Mouse (Mus musculus) adrenal gland, postnatal 14 days (tissue): Measurements from ENCODE around the gene Ttc9b. TPM values are rescaled to one million over a fixed set of nuclear protein-coding genes. Genes with fewer than 3 reads are reported as not detected.

Experiments used
- DNase-seq: peaks from one replicate; pipeline ENCODE4 v3.0.0; 2021; ENCODE audit warnings: mixed read lengths
- total RNA-seq: library from RNA; stranded (reverse); gene quantifications from 2 replicates; pipeline ENCODE4 v1.2.3, GENCODE M21; 2021

Gene Ttc9b
- total RNA-seq, 1 experiment from 2014 or later, result 0.26 TPM

- no peak for DNase-seq
These were observed 34.6 kb downstream of the Ttc9b start for GRCm38 (mm10) chr7:27688246-27688788.

- peak; percentile 93 for DNase-seq
These were observed 35.3 kb downstream of the Ttc9b start, which contains the start of gene Zfp607b for GRCm38 (mm10) chr7:27688815-27689612. Zfp607b (plus strand) TSS chr7:27689340.

- DNase-seq, result peak; percentile 56
These were observed 37.4 kb downstream of the Ttc9b start for GRCm38 (mm10) chr7:27691076-27691475.

DNA sequence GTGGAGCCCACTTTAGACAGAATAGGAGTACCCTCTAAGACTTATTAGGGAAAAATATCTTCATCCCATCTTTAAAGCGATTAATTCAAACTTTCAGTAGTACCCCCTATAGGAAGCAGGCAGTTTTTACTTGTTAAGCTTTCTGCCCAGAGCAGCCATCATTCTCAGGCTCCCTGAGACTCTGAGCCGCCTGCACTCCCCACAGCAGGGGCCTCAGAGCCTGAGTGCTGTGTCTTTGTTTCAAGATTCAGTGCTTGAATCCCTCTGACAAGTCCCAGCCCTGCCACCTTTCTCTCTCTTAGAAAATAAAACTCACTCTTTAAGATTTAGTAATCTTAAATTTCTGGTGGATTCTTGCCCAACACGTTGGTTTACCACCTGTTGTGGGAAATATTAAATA is 43.0 kb downstream of the Ttc9b start:
- DNase-seq, result no peak

Other genes with a start within 250 kb of the Ttc9b start
- gene Sptbn4, start 206.2 kb upstream of the Ttc9b start, total RNA-seq, result 0.74 and 1.5 TPM in 2 replicates
- gene Blvrb, start 205.9 kb upstream of the Ttc9b start, total RNA-seq, result 72.6 and 76.9 TPM in 2 replicates
- 12.9 and 15.7 TPM in 2 replicates for gene Sertad3, start 180.1 kb upstream of the Ttc9b start, total RNA-seq
- gene Sertad1, start 167.0 kb upstream of the Ttc9b start, total RNA-seq, result 24.5 and 26.3 TPM in 2 replicates
- 2.7 and 3.5 TPM in 2 replicates for gene Prx, start 154.6 kb upstream of the Ttc9b start, total RNA-seq
- 0.44 and 0.64 TPM in 2 replicates for gene Hipk4, start 130.6 kb upstream of the Ttc9b start, total RNA-seq
- gene Pld3, start 100.7 kb upstream of the Ttc9b start, total RNA-seq, result 87.2 and 100 TPM in 2 replicates
- gene 2310022A10Rik, start 100.7 kb upstream of the Ttc9b start, total RNA-seq, result 13.6 and 14.4 TPM in 2 replicates
- 197 and 255 TPM in 2 replicates for gene Akt2, start 62.4 kb upstream of the Ttc9b start, total RNA-seq
- gene Map3k10, start 20.7 kb downstream of the Ttc9b start, total RNA-seq, result 25.3 and 29.6 TPM in 2 replicates
- gene Zfp607b, start 35.4 kb downstream of the Ttc9b start, total RNA-seq, result 1.6 and 2.6 TPM in 2 replicates
- gene Zfp60, start 77.5 kb downstream of the Ttc9b start, total RNA-seq, result 12.5 and 16.0 TPM in 2 replicates
- 7.0 and 7.7 TPM in 2 replicates for gene Zfp626, start 153.3 kb downstream of the Ttc9b start, total RNA-seq
- 3.0 and 3.5 TPM in 2 replicates for gene Zfp59, start 184.7 kb downstream of the Ttc9b start, total RNA-seq
- 4.3 and 6.0 TPM in 2 replicates for gene Zfp607a, start 203.6 kb downstream of the Ttc9b start, total RNA-seq